Mouse (Mus musculus): ENCODE data around the gene Snx21.
A peak's percentile ranks its signal among the peaks of the same experiment; 100 is the strongest.

The Snx21 gene

DNA sequence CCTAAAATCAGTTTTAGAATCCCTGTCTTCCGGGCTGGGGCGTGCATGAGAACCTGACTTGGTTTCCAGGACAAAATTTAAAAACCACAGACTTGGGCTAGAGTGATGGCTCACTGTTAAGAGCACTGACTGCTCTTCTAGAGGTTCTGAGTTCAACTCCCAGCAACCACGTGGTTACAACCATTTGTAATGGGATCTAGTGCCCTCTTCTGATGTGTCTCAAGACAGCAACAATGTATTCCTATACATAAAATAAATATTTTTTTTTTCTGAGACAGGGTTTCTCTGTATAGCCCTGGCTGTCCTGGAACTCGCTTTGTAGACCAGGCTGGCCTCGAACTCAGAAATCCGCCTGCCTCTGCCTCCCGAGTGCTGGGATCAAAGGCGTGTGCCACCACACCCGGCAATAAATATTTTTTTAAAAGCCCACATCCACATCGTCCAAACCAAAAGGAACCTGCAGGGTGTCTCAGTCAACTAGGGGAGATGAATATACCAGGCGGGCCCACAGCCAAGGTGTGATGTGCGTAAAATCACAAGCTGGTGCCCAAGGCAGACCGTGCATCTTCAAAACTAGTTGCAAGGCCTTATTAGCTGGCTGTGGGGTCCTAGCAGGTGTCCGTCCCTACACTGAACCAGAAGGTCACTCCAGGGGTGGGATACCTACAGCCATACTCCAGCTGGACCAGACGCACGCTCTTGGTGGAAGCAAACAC, 46.6 kb downstream of the Snx21 start:
- DNase-seq, result no peak

GRCm38 (mm10) chr2:164832748-164833301, 47.2 kb downstream of the Snx21 start, which contains the start of gene Ctsa:
Ctsa (plus strand) TSS chr2:164832873.
- DNase-seq, result peak; percentile 83 to 85

DNA sequence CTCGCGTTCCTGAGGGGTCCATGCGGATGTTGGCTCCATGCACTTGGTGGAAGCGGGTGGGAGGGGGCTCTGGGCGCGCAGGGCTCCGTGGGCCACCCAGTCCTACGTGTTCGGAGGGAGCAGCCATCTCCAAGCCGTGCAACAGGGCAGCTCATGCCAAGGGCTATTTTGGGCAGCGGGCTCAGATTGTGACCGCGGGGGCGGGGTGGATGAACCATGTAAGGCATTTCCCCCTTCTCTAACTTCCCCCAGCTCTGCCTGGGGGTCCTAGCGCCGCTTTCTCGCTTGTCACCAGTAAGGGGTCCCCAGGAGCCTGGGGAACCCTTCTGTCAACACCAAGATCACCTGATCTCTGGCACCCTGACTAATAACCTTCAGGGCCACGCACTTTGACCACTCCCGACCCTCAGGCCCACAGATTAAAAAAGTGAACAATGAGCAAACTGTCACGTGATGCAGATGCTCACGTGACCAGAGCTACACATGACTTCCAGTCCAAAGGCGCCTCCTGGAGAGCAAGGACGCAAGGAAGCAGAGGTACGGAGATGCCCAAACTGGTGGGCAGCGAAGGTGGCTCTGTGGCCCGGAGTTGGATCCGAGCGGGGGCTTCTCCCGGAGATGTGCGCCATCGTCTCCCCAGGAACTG, 47.8 kb downstream of the Snx21 start, which contains the start of gene Neurl2:
TSS of gene Neurl2 (minus strand) at position 143 of the 646 bp plus-strand sequence.
- DNase-seq, result peak; percentile 87 to 89

- peak in 1 of 2 experiments; percentile 9 for DNase-seq
These were observed 48.9 kb downstream of the Snx21 start for GRCm38 (mm10) chr2:164834531-164834930.

DNA sequence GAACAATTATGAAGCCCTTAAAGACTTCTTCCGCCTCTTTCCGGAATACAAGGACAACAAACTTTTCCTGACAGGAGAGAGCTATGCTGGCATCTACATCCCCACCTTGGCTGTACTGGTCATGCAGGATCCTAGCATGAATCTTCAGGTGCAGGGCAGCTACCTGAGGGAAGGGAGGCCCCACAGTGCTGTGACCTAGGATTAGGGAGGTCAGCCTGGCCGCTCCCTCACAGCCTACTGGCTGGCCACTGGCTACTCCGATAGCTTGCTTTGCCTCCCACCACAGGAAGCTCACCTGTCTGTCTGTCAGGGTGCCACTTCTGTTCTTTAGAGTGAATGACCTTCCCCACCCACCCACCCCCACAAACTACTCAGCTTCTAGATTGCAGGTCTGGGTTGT, 49.5 kb downstream of the Snx21 start:
- no peak for DNase-seq

All from B cell, adult 2 months (primary cell).